Mouse (Mus musculus): ENCODE results near the gene Depdc1b. TPM values are rescaled to one million over a fixed set of nuclear protein-coding genes. Genes with fewer than 3 reads are reported as not detected.

Gene Depdc1b
- total RNA-seq, 2 experiments from 2014 or later: 0.88 to 2.1 TPM

- no peak for DNase-seq
- intact Hi-C loops (cut with DNase I): no loop called here
Observed at GRCm38 (mm10) chr13:108304680-108305079, 11.5 kb upstream of the Depdc1b start.

- DNase-seq: no peak
- intact Hi-C loops (cut with DNase I): loop anchor here (5.0 to 10.0 kb wide), 2 partner anchors 159 to 272 kb away; partner anchors contain the start of genes Ercc8, Ndufaf2 and Smim15
Observed at GRCm38 (mm10) chr13:108316487-108316903, 363 bp downstream of the Depdc1b start.

DNA sequence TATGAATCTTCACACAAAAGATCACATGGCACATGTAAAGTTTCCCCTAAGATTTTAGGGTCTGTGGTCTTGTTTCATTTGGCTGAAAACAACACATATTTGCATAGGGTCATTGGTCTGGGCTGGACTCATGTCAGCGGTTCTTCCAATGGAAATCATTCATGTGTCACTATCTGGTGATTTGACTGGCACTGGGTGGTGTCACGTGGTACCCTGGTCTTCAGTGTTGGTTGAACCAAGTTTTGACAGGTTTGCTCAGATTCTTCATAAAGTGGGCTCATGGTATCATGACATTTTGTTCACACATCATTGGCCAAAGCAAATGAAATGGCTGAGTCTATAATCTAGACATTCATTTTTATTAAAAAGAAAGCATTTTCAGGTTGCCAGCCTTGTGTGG lies 1.3 kb downstream of the Depdc1b start:
- intact Hi-C loops (cut with DNase I): loop anchor here (5.0 to 10.0 kb wide), 2 partner anchors 160 to 273 kb away; partner anchors contain the start of genes Ercc8, Ndufaf2 and Smim15
- no peak for DNase-seq

DNA sequence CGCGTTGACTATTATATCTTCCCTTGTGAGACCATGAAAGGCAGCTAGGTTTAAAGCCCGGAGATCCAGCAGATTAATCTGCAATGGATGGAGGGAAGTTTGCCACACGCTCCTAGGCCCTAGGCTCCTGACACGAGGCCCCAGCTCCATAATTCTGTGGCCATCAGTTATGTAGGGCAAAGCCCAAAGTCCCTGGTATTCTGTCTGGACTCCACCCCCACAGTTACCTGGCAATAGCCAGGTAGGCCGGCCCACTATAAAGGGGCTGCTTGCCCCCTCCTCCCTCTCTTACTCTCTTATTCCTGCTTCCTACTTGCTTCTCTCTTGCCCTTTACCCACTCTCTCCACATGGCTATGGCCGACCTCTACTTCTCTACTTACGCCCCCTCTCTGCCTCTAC lies 2.9 kb downstream of the Depdc1b start:
- DNase-seq: no peak
- intact Hi-C loops (cut with DNase I): loop anchor here (5.0 to 10.0 kb wide), 2 partner anchors 162 to 274 kb away; partner anchors contain the start of genes Ercc8, Ndufaf2 and Smim15

- intact Hi-C loops (cut with DNase I): no loop called here
- no peak for DNase-seq
Observed at GRCm38 (mm10) chr13:108320216-108320615, 4.1 kb downstream of the Depdc1b start.

DNA sequence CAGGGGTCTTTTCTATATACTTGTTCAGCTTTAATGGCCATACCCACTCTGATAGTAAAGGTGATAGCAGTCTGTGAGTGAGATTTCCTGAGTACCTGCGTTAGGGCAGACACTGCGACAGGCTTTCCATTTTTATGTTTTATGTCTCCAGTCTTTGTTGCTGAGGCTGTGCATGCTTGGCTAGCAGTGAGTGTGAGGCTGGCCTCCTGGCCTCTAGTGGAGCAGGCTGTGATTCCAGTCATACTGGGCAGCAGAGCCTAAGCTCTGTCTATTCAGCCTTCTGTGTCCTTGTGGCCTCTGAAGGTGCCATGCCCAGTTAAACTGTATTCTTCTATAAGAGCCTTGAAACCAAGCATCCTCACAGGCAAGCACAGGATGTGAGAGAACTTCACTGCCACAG lies 6.3 kb downstream of the Depdc1b start:
- intact Hi-C loops (cut with DNase I): no loop called here
- no peak for DNase-seq

DNA sequence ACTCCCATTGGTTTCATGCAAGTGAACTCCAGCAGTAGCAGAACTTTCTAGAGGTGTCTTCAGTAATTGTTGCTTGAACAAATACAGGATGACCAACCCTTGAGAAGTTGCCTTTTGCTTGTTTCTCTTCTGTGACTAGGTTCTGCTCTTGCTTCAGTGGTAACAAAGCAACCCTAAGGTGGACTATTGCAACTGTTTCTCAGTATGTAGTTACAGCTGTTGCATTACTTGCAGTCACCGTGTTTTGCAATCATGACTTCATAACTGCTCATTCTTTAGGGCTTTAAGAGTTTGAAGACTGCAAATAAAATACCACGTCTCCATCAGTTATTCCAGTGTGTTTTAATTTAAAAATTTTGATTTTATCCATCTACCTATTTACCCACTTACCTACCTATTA lies 7.2 kb downstream of the Depdc1b start:
- intact Hi-C loops (cut with DNase I): no loop called here
- DNase-seq: no peak

- no peak for DNase-seq
- intact Hi-C loops (cut with DNase I): no loop called here
Observed at GRCm38 (mm10) chr13:108323866-108324829, 8.0 kb downstream of the Depdc1b start.

GRCm38 (mm10) chr13:108325871-108326270 lies 9.7 kb downstream of the Depdc1b start:
- intact Hi-C loops (cut with DNase I): loop anchor here (5.0 kb wide), 1 partner anchor 114 kb away; the partner anchor contains the start of gene Elovl7
- no peak for DNase-seq

- DNase-seq: no peak
Observed at GRCm38 (mm10) chr13:108326351-108326750, 10.2 kb downstream of the Depdc1b start.

DNA sequence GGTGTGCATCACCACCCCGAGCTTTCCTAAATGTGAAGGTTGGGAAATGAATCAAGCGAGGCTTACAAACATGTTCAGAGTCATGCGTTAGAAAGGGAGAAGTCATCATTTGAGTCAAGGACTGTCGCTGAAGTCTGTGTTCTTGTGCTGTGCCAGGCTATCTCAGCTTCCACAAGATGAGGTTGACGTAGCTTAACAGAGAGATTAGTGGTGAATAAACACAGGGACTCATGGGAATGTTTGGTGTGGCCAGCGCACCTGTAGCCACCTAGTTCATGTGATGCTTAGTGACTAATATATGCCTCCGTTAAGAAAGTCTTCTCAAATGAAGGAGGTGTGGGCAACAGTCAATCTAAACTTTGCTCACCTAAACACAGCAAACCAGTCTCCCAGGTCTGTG lies 10.9 kb downstream of the Depdc1b start:
- no peak for DNase-seq
- intact Hi-C loops (cut with DNase I): loop anchor here (5.0 kb wide), 1 partner anchor 115 kb away; the partner anchor contains the start of gene Elovl7

More at GRCm38 (mm10) chr13:108326351-108326750, 10.2 kb downstream of the Depdc1b start:
- intact Hi-C loops (cut with DNase I): loop anchor here (5.0 kb wide), 1 partner anchor 114 kb away; the partner anchor contains the start of gene Elovl7

GRCm38 (mm10) chr13:108328406-108329180 lies 12.5 kb downstream of the Depdc1b start:
- intact Hi-C loops (cut with DNase I): loop anchor here (1.0 to 5.0 kb wide), 3 partner anchors 116 to 170 kb away; partner anchors contain the start of genes Elovl7, Ercc8 and Ndufaf2

GRCm38 (mm10) chr13:108329693-108330092 lies 13.6 kb downstream of the Depdc1b start:
- intact Hi-C loops (cut with DNase I): loop anchor here (1.0 to 5.0 kb wide), 3 partner anchors 117 to 171 kb away; partner anchors contain the start of genes Elovl7, Ercc8 and Ndufaf2
- no peak for DNase-seq

More at GRCm38 (mm10) chr13:108328406-108329180, 12.5 kb downstream of the Depdc1b start:
- no peak for DNase-seq

- DNase-seq: no peak
- intact Hi-C loops (cut with DNase I): no loop called here
Observed at GRCm38 (mm10) chr13:108335257-108336003, 19.3 kb downstream of the Depdc1b start.

- intact Hi-C loops (cut with DNase I): no loop called here
Observed at GRCm38 (mm10) chr13:108336192-108336591, 20.1 kb downstream of the Depdc1b start.

DNA sequence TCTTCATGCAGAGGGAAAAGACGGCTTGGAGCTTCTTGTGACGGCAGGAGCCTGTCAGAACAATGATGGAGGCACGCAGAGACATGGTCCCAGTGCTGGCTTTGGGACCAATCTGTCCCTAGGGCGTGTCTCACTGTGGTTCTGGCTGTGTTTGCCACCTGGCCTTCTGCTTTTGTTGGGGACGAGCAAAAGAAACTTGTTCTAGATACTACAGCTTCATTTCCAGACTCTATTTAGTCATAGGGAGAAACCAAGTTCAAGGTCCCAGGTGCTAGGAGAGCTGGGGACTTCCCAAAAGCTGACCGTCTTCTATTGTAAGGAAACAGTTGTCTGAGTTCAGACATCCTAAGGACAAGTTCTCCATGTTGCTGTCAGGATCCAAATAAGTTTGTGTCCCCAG lies 21.2 kb downstream of the Depdc1b start:
- intact Hi-C loops (cut with DNase I): no loop called here
- DNase-seq: no peak

More at GRCm38 (mm10) chr13:108336192-108336591, 20.1 kb downstream of the Depdc1b start:
- DNase-seq: no peak

DNA sequence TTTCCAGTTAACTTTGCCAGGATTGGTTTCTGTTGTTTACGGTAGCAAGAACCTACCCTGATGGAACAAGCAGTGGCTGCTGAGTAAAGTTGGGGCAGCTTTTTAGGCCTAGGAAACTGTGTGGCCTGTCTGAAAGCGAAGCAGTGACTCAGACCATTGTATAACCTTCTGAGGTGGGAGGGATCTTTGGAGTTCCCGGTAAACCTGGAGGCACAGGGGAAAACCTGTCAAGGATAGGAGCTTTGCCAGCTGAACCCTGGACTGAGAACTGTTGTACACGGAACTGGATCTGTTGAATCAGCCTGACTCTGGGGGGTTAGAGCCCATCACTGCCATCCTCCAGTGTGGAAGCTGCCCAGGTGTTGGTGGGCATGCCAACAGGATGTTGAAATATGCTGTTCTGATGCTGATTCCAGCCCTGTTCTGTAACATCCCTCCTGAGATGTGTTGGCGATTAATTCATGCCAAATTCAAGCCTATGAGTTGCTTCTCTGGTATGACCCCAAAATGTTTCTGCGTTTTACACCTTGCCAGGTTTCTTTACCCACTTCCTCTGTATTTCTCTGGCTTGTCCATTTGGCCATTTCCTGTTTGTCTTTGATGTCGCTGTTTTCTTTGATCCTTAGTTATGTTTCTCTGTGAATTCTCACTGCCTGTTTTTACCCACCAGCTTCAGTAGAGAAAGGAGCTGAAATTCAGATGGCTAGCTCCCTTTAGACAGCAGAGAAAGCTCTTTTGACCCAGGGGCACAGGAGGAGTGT lies 22.1 kb downstream of the Depdc1b start:
- intact Hi-C loops (cut with DNase I): no loop called here

DNA sequence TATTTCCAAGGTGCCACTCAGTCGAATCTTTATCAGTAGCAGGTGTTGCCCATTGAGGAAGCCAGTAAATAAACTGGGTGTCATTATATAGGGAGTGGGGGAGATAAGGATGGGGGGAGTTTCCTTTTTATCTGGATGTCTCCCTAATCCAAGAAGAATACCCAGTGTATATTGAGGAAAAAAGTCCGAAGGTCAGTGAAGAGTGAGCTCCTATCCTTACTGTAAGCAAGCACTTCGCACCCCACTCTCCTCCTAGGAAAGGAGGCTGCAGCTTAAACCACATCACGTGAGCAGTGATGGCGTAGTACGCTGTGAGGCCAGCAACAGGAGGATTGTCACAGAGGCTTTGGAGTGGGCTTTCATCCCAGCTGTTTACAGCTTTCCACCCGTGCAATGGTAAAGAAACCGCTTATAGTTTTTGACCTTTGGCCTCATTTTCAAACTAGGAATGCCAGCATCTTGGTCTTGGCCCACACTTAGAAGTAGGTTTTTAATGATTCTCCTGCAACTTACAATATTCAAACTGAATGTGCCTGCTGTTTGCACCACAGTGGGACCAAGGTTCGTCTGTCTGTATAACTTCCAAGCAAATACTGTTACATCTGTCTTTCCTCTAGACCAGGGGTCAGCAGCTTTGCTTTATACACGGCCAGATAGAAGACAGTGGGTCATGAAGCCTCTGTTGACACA lies 23.9 kb downstream of the Depdc1b start:
- no peak for DNase-seq
- intact Hi-C loops (cut with DNase I): no loop called here

More for the DNA sequence above, 22.1 kb downstream of the Depdc1b start:
- no peak for DNase-seq
